Mouse (Mus musculus): ENCODE results near the gene Tnrc6c. TPM values are rescaled to one million over a fixed set of nuclear protein-coding genes. Genes with fewer than 3 reads are reported as not detected.

The Tnrc6c gene
- polyA plus RNA-seq, 1 experiment from 2014 or later = 31.7 TPM

- 65% methylated on average over 2 of the region's 2 CpGs for WGBS
- no peak for ATAC-seq
- Histone ChIP-seq H3K9me3 (no peaks in the 10 kb centered on the region), H3K27me3 (no peaks in the 10 kb centered on the region), H3K4me3 (replicated peaks) (no peak overlapping the region), H3K9ac (replicated peaks) (no peak overlapping the region), H3K4me2 (replicated peaks) (no peak overlapping the region), H3K4me1 (replicated peaks) (peaks cover 41% of the 10 kb centered on the region), H3K27ac (no peak overlapping the region), H3K36me3 (no peaks in the 10 kb centered on the region)
These were observed 24.7 kb downstream of the Tnrc6c start for GRCm38 (mm10) chr11:117678740-117679139.

GRCm38 (mm10) chr11:117684640-117685039 is 30.6 kb downstream of the Tnrc6c start:
- Histone ChIP-seq H3K36me3 (no peaks in the 10 kb centered on the region), H3K4me1 (replicated peaks) (peaks cover 46% of the 10 kb centered on the region), H3K4me2 (replicated peaks) (no peak overlapping the region), H3K4me3 (replicated peaks) (no peak overlapping the region), H3K9me3 (no peaks in the 10 kb centered on the region), H3K27me3 (no peaks in the 10 kb centered on the region), H3K9ac (replicated peaks) (no peak overlapping the region), H3K27ac (no peak overlapping the region)
- 19% methylated on average over 5 of the region's 5 CpGs for WGBS
- ATAC-seq = no peak

DNA sequence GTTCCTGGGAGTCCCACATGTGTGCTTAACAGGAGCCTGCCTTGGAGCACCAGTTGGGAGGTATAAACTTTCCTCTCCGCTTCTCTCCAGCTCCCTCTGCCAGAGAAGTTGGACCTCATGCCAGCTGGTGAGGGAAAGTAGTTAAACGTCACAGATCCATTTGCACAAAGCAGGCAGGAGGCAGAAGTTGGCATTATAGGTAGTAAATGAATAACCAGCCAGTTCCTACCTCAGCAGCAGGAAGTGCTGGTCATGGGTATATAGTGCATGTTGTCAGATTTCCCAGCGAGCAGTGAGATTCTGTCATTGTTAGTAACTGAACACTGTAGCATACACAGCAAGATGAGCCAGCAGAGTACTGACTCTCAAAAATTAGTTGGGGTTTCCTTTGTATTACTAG is 31.4 kb downstream of the Tnrc6c start:
- 80% methylated on average over 3 of the region's 3 CpGs for WGBS
- H3K9ac ChIP-seq (replicated peaks) = no peak overlapping the region
- no peak for ATAC-seq

GRCm38 (mm10) chr11:117686021-117686420 is 31.9 kb downstream of the Tnrc6c start:
- 61% methylated on average over 8 of the region's 8 CpGs for WGBS
- Histone ChIP-seq H3K27me3 (no peaks in the 10 kb centered on the region), H3K27ac (no peak overlapping the region), H3K4me1 (replicated peaks) (peaks cover 46% of the 10 kb centered on the region), H3K4me3 (replicated peaks) (no peak overlapping the region), H3K9ac (replicated peaks) (no peak overlapping the region), H3K4me2 (replicated peaks) (no peak overlapping the region), H3K36me3 (no peaks in the 10 kb centered on the region), H3K9me3 (no peaks in the 10 kb centered on the region)
- no peak for ATAC-seq

More for the DNA sequence above, 31.4 kb downstream of the Tnrc6c start:
- Histone ChIP-seq H3K4me1 (replicated peaks) (peaks cover 46% of the 10 kb centered on the region), H3K27me3 (no peaks in the 10 kb centered on the region), H3K4me3 (replicated peaks) (no peak overlapping the region), H3K4me2 (replicated peaks) (no peak overlapping the region), H3K9me3 (no peaks in the 10 kb centered on the region), H3K36me3 (no peaks in the 10 kb centered on the region), H3K27ac (no peak overlapping the region)

DNA sequence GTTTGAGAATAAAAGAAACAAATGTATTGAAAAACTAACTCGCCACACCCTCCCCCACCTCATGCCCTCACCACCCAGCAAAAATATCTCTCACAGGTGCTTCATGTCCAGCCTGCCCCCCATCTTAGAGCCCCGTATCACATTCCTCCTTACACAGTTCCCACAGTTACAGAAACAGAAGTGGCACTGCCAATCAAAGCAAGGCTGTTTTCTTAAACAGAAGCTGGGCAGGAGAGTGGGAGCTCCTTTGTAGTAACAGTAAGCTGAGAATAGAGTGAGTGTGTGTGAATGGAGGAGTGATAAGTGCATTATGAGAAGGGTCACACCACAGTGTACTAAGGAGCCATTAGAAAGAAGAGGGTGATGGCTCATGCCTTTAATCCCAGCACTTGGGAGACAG is 34.5 kb downstream of the Tnrc6c start:
- 83% methylated on average over 2 of the region's 2 CpGs for WGBS
- Histone ChIP-seq H3K27me3 (no peaks in the 10 kb centered on the region), H3K4me3 (replicated peaks) (no peak overlapping the region), H3K27ac (no peak overlapping the region), H3K9ac (replicated peaks) (no peak overlapping the region), H3K4me1 (replicated peaks) (peaks cover 45% of the 10 kb centered on the region), H3K9me3 (no peaks in the 10 kb centered on the region), H3K4me2 (replicated peaks) (no peak overlapping the region), H3K36me3 (no peaks in the 10 kb centered on the region)
- no peak for ATAC-seq

DNA sequence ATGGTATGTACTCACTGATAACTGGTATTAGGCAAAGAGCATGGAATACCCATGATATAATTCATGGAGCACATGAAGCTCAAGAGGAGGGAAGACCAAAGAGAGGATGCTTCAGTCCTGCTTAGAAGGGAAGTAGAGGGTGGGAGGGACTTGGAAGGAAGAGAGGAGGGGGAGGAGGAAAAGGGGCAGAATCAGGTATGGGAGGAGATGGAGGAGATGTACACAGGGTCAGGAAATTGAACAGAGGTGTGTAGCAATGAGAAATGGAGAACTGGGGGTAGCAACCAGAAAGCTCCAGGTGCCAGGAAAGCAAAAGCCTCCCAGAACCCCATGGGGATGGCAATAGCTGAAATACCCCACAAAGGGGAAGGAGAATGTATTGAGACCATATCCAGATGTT is 37.2 kb downstream of the Tnrc6c start:
- no peak overlapping the region for H3K9ac ChIP-seq (replicated peaks)
- no peak overlapping the region for H3K4me3 ChIP-seq (replicated peaks)
- H3K27me3 ChIP-seq = no peaks in the 10 kb centered on the region
- no peak overlapping the region for H3K27ac ChIP-seq
- no peak overlapping the region for H3K4me2 ChIP-seq (replicated peaks)
- no peaks in the 10 kb centered on the region for H3K36me3 ChIP-seq
- no peaks in the 10 kb centered on the region for H3K9me3 ChIP-seq
- ATAC-seq = no peak
- H3K4me1 ChIP-seq (replicated peaks) = peaks cover 49% of the 10 kb centered on the region

DNA sequence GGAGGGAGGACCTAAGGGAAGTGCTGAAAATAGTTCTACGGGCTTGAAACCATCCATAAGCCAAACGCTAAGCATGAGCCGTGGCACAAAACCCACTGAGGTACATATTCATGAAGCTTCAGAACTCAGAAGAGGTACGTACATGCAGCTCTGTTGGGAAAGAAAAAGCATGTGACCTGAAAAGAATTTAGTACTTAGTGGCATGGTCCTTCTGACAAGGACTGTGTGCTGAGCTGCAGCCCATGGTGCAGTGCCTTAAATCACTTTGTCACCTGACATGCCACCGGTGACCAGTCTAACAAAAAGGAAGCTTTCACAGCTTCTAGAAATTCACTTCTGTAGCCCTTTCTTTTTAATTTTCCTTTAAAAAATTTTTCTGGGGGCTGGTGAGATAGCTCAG is 40.0 kb downstream of the Tnrc6c start:
- H3K4me3 ChIP-seq (replicated peaks) = no peak overlapping the region
- H3K4me1 ChIP-seq (replicated peaks) = peaks cover 58% of the 10 kb centered on the region
- WGBS = 94% methylated on average over 5 of the region's 5 CpGs
- H3K27me3 ChIP-seq = no peaks in the 10 kb centered on the region
- H3K27ac ChIP-seq = no peak overlapping the region
- ATAC-seq = no peak
- no peak overlapping the region for H3K4me2 ChIP-seq (replicated peaks)
- no peak overlapping the region for H3K9ac ChIP-seq (replicated peaks)
- no peaks in the 10 kb centered on the region for H3K36me3 ChIP-seq
- H3K9me3 ChIP-seq = no peaks in the 10 kb centered on the region

DNA sequence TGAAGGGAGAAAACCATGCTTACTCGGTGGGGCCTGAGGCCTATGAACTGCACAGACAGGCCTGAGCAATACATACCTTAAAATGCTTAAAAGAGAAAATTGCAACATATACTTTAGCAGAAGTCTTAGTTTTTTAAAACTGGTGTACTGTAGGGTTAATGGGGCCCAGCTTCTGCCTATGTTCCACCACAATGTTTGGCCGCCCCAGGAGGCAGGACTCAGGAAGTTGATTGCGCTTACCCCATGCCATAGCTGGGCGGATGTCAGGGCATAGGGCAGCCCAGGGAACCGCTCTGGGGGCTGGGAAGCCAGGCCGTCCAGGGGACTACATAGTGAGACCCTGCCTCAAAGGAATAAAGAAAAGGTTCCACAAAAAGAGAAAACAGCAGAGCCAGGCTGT is 42.5 kb downstream of the Tnrc6c start:
- H3K36me3 ChIP-seq = no peaks in the 10 kb centered on the region
- H3K27ac ChIP-seq = no peak overlapping the region
- H3K27me3 ChIP-seq = no peaks in the 10 kb centered on the region
- no peaks in the 10 kb centered on the region for H3K9me3 ChIP-seq
- no peak overlapping the region for H3K4me3 ChIP-seq (replicated peaks)
- peaks cover 69% of the 10 kb centered on the region for H3K4me1 ChIP-seq (replicated peaks)
- H3K9ac ChIP-seq (replicated peaks) = no peak overlapping the region
- WGBS = 62% methylated on average over 6 of the region's 6 CpGs
- ATAC-seq = no peak
- no peak overlapping the region for H3K4me2 ChIP-seq (replicated peaks)

GRCm38 (mm10) chr11:117700871-117701270 is 46.8 kb downstream of the Tnrc6c start:
- H3K4me2 ChIP-seq (replicated peaks) = no peak overlapping the region
- peaks cover 16% of the 10 kb centered on the region for H3K36me3 ChIP-seq
- H3K27me3 ChIP-seq = no peaks in the 10 kb centered on the region
- peaks cover 44% of the 10 kb centered on the region for H3K4me1 ChIP-seq (replicated peaks)
- H3K9me3 ChIP-seq = peaks cover 6% of the 10 kb centered on the region; the same call in 1 of the 2 replicates
- no peak for ATAC-seq
- no peak overlapping the region for H3K27ac ChIP-seq
- WGBS = 73% methylated on average over 4 of the region's 4 CpGs
- H3K4me3 ChIP-seq (replicated peaks) = no peak overlapping the region
- no peak overlapping the region for H3K9ac ChIP-seq (replicated peaks)

GRCm38 (mm10) chr11:117706267-117706666 is 52.2 kb downstream of the Tnrc6c start:
- Histone ChIP-seq H3K4me1 (replicated peaks) (peaks cover 6% of the 10 kb centered on the region; the same call in 1 of the 2 replicates), H3K36me3 (peaks cover 16% of the 10 kb centered on the region), H3K27ac (no peak overlapping the region), H3K4me2 (replicated peaks) (no peak overlapping the region), H3K27me3 (no peaks in the 10 kb centered on the region), H3K4me3 (replicated peaks) (no peak overlapping the region), H3K9me3 (peaks cover 6% of the 10 kb centered on the region; the same call in 1 of the 2 replicates), H3K9ac (replicated peaks) (no peak overlapping the region)
- 91% methylated on average over 2 of the region's 2 CpGs for WGBS
- no peak for ATAC-seq

- no peak for ATAC-seq
- Histone ChIP-seq H3K27ac (no peak overlapping the region), H3K9me3 (peaks cover 6% of the 10 kb centered on the region; the same call in 1 of the 2 replicates), H3K4me2 (replicated peaks) (no peak overlapping the region), H3K4me1 (replicated peaks) (peaks cover 6% of the 10 kb centered on the region; the same call in 1 of the 2 replicates), H3K9ac (replicated peaks) (no peak overlapping the region), H3K4me3 (replicated peaks) (no peak overlapping the region), H3K27me3 (no peaks in the 10 kb centered on the region), H3K36me3 (peaks cover 18% of the 10 kb centered on the region)
- 91% methylated on average over 2 of the region's 2 CpGs for WGBS
These were observed 53.1 kb downstream of the Tnrc6c start for GRCm38 (mm10) chr11:117707238-117707637.

DNA sequence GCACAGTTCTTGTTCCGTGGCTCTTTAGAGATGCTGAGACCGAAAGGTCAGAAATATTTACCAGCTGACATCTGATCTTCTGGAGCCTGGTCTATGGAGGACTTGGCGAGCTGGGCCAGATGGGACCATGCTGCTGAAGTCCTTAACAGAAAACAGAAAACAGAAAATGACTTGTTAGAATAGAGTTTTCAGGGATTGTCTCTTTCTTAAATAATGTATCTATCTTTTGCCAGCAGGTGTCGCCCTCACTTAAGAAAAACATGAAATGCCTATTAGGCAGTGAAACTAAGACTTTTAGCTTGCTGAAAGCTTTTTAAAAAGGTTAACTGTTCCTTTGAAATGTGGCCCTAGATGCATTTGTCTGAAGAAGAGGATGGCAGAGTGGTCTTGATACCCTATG is 55.2 kb downstream of the Tnrc6c start:
- Histone ChIP-seq H3K4me3 (replicated peaks) (no peak overlapping the region), H3K9me3 (0 out of 2 replicates have a peak, but pooled peaks cover under 1% of the 10 kb centered on the region), H3K36me3 (peaks cover 21% of the 10 kb centered on the region), H3K9ac (replicated peaks) (no peak overlapping the region), H3K4me1 (replicated peaks) (peaks cover 6% of the 10 kb centered on the region; the same call in 1 of the 2 replicates), H3K27me3 (no peaks in the 10 kb centered on the region), H3K4me2 (replicated peaks) (no peak overlapping the region), H3K27ac (0 out of 2 replicates have a peak overlapping the region, but pooled peaks have one; percentile 26)
- no peak for ATAC-seq
- WGBS = 67% methylated on average over 4 of the region's 4 CpGs

DNA sequence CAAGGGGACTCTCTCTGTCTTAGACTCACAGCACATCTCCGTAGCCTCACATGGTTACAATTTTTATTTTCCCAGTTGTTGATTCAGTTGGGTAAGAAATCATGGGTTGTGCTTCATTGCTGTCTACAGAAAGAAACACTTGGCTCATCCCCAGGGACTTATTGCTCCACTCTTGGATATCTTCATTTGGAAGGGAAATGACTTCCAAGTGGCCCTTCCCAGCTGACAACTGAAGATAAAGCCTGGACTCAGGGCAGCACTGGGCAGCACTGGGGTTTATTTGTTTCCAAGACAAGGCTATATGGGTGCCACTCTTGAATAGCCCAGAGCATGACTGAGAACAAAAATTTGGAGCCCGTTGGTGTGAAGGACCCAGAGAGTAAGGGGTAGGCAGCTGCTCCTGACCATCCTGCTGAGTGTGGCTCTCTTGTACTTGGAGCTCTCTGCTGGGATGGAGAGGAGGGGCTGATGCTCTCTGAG is 56.8 kb downstream of the Tnrc6c start:
- H3K4me3 ChIP-seq (replicated peaks) = no peak overlapping the region
- H3K27ac ChIP-seq = no peak overlapping the region
- no peak overlapping the region for H3K9ac ChIP-seq (replicated peaks)
- H3K4me1 ChIP-seq (replicated peaks) = peaks cover 6% of the 10 kb centered on the region; the same call in 1 of the 2 replicates
- H3K27me3 ChIP-seq = no peaks in the 10 kb centered on the region
- WGBS = 88% methylated on average over 2 of the region's 2 CpGs
- no peaks in the 10 kb centered on the region for H3K9me3 ChIP-seq
- H3K36me3 ChIP-seq = peaks cover 35% of the 10 kb centered on the region
- no peak overlapping the region for H3K4me2 ChIP-seq (replicated peaks)
- no peak for ATAC-seq

All from midbrain, embryonic 13.5 days (tissue).